Mouse (Mus musculus): Measurements from ENCODE around the gene Adam1a.
A peak's percentile ranks its signal among the peaks of the same experiment; 100 is the strongest.

- TF ChIP-seq CTCF (IDR thresholded peaks at IDR 0.05; ENCODE audit: insufficient read depth, low read length) (peak; percentile 81), POLR2A (IDR thresholded peaks at IDR 0.05; ENCODE audit: borderline replicate concordance, extremely low read depth, low read depth, low read length) (peak; percentile 14; the same call in 1 of the 2 replicates)
Observed at GRCm38 (mm10) chr5:121583765-121584501, 38.7 kb upstream of the Adam1a start.
